Mouse (Mus musculus): ENCODE results near the gene Pifo.

The Pifo gene

DNA sequence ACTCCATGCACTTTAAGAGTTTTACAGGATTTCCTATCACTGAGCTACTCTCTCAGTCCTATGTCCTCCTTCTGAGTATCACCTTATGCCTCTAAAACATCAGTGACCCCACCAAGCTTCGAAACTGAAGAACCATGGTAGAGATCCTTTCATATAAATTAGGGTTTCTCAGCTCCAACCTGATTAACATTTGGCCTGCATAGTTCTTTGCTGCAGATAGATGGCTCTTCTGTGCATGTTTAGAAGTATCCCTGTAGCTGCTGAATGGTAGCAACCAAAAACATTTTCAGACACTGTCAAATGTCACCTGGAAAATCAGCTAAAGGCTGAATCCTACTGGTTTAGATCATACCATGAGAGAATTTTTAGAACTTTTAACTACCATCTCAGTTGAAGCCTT, 57.2 kb downstream of the Pifo start:
- no peak for DNase-seq (ENCODE audit: low read depth, low spot score)

DNA sequence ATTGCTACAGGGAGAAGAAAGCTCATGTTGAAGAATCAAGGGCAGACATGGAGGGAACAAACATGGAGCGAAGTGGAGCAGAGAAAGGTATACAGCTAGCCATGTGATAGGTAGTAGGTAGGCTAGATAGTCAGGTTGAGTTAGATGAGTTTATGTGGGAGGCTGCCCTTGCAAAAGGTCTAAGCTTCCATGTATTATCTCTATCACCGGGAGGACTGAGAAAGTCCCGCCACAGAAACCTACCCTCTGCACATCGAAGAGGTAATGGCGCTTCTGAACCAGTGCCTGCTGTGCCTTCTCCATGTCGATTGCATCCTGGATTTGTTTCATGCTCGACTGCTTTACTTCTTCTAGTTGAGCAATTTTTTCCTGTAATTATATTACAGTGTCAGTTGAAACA, 63.1 kb downstream of the Pifo start:
- no peak for DNase-seq (ENCODE audit: low read depth, low spot score)
